Mouse (Mus musculus) T-cell, adult 2 months (primary cell): Measurements from ENCODE around the gene Snrpb.

Experiments
- DNase-seq: peaks from one replicate; pipeline ENCODE4 v3.0.0; 2022; ENCODE audit warnings: low spot score

Gene Snrpb

GRCm38 (mm10) chr2:130129687-130130086 is 49.5 kb downstream of the Snrpb start:
- DNase-seq: no peak

DNA sequence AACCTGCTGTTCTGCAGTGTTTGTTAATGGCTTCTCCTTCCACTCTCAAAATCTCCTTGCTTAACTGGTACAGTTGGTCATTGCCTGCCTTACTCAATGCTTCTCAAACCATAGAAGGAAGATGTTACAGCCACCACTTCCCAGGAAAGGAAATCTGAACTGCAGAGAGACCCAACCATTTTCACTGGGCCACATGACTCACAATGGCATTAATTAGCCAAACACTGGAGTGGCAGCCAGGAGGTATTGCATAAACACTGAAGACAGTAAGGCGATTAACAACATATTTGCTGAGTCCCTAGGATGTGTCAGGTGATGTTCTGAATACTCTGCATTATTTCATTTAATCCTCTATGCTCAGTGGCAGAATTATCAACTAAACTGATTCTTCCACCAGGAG is 53.1 kb downstream of the Snrpb start:
- no peak for DNase-seq

- DNase-seq: no peak
These were observed 53.7 kb downstream of the Snrpb start for GRCm38 (mm10) chr2:130125279-130126059.
